Mouse (Mus musculus): ENCODE results near the gene Olfr1121.
"Not testable (repeated sequence)": the region's sequence is repeated elsewhere in the genome, so short reads cannot be mapped to it uniquely, and the experiment has no call there.

Olfr1121 gene

GRCm38 (mm10) chr2:87369595-87369994 lies at the start of gene Olfr1121:
Gene Olfr1121 (plus strand): TSS chr2:87369895.
- no peak for DNase-seq

GRCm38 (mm10) chr2:87354515-87354914 lies 15.2 kb upstream of the Olfr1121 start, which contains the start of gene Olfr1120:
Gene Olfr1120 (plus strand): TSS chr2:87354815.
- DNase-seq, result no peak

GRCm38 (mm10) chr2:87360121-87360520 lies 9.6 kb upstream of the Olfr1121 start:
- DNase-seq, result not testable (repeated sequence)

- DNase-seq, result no peak
Observed at GRCm38 (mm10) chr2:87371726-87372125, 2.0 kb downstream of the Olfr1121 start.

- DNase-seq, result no peak
Observed at GRCm38 (mm10) chr2:87383935-87384334, 14.2 kb downstream of the Olfr1121 start.

- no peak for DNase-seq
Observed at GRCm38 (mm10) chr2:87385549-87385948, 15.9 kb downstream of the Olfr1121 start, which contains the start of gene Olfr1122. Gene Olfr1122 (plus strand): TSS chr2:87385849.

- DNase-seq, result not testable (repeated sequence)
Observed at GRCm38 (mm10) chr2:87393605-87394004, 23.9 kb downstream of the Olfr1121 start.

- not testable (repeated sequence) for DNase-seq
Observed at GRCm38 (mm10) chr2:87394686-87395085, 25.0 kb downstream of the Olfr1121 start.

GRCm38 (mm10) chr2:87416335-87416734 lies 46.6 kb downstream of the Olfr1121 start, which contains the start of gene Olfr1123:
Gene Olfr1123 (plus strand): TSS chr2:87416635.
- DNase-seq, result no peak

Data from lung, postnatal 4 days (tissue).